Comparison of ENCODE assay signal across 16 mouse cellular contexts in genomic region chr6:53986273-53986985, GRCm38 (mm10). TPM values are rescaled to one million over a fixed set of nuclear protein-coding genes. Genes with fewer than 3 reads are reported as not detected.
DNase-seq lines count a peak whose midpoint lies in the region; ATAC-seq and TF ChIP-seq lines count a peak whose summit lies in the region.
"Had no signal": no experiment of that assay in that cellular context is flagged by ENCODE, and none has a peak within 500 bp of the region (broad histone marks: within the 10 kb centered on the region; RNA-seq: fewer than 3 reads in every experiment).

No protein-coding gene starts in this region.

- DNase-seq in heart, adult 8-10 months (ENCODE audit: low spot score) = no peak
- peak; percentile 16 for DNase-seq in thymus, postnatal 4 days
- DNase-seq in thymus, adult 18-20 months = no peak
- DNase-seq in liver, embryonic 14.5 days (ENCODE audit: low read depth in 3 of 3, low spot score in 3 of 3) = no peak
- no peak for DNase-seq in gastrocnemius, postnatal 14 days
- no peak for DNase-seq in left cerebral cortex, adult 8-10 months (ENCODE audit: low spot score in 2 of 2)
- DNase-seq: adrenal gland, adult 2 months; cerebellum, postnatal 36 days; lung, postnatal 14 days had no signal

- ATAC-seq in heart, embryonic 11.5 days (replicated peaks; ENCODE audit: insufficient number of reproducible peaks, low FRiP score, low TSS enrichment) = peak; percentile 55
- peak; percentile 56; the same call in 1 of the 2 replicates for ATAC-seq in liver, embryonic 14.5 days (ENCODE audit: insufficient read depth)
- ATAC-seq in frontal cortex, adult (ENCODE audit: low TSS enrichment) = no peak

- intact Hi-C loops in gastrocnemius, postnatal 14 days (cut with DNase I; ENCODE audit: low total_unique reads) = no loop called here

- peaks cover 4% of the 10 kb centered on the region for H3K4me1 ChIP-seq in heart, embryonic 11.5 days (ENCODE audit: control insufficient read depth, insufficient read depth, low read length)
- peaks cover 8 to 16% of the 10 kb centered on the region in 2 experiments for H3K4me1 ChIP-seq in liver, embryonic 14.5 days (replicated peaks; ENCODE audit: control insufficient read depth in 2 of 2, insufficient read depth in 2 of 2, low read length in 1 of 2)

- no peaks in the 10 kb centered on the region for H3K27me3 ChIP-seq in heart, embryonic 11.5 days (ENCODE audit: control insufficient read depth, insufficient read depth, low read length)
- H3K27me3 ChIP-seq in liver, embryonic 14.5 days (ENCODE audit: control insufficient read depth, insufficient read depth, low read length) = no peaks in the 10 kb centered on the region
- H3K27me3 ChIP-seq: stomach, embryonic 15.5 days had no signal

- H3K4me3 ChIP-seq in heart, embryonic 11.5 days (ENCODE audit: low read depth, low read length) = peak overlapping the region; percentile 29
- peak overlapping the region; percentile 12 to 38; a peak in 2 of 4 replicates for H3K4me3 ChIP-seq in liver, embryonic 14.5 days (ENCODE audit: insufficient read depth in 1 of 2, low read depth in 2 of 2, low read length in 2 of 2)
- H3K4me3 ChIP-seq: stomach, embryonic 15.5 days had no signal

- H3K27ac ChIP-seq in heart, embryonic 11.5 days (ENCODE audit: low read depth, low read length) = no peak overlapping the region
- H3K27ac ChIP-seq in liver, embryonic 14.5 days = no peak overlapping the region
- H3K27ac ChIP-seq: stomach, embryonic 15.5 days had no signal

- no peak for TF ChIP-seq EP300 in liver, embryonic 14.5 days (IDR thresholded peaks at IDR 0.05; ENCODE audit: low read depth)

- no peaks in the 10 kb centered on the region for H3K36me3 ChIP-seq in heart, embryonic 11.5 days (ENCODE audit: control insufficient read depth, insufficient read depth, low read length)
- H3K36me3 ChIP-seq in liver, embryonic 14.5 days (replicated peaks; ENCODE audit: control insufficient read depth, insufficient read depth, low read depth) = no peaks in the 10 kb centered on the region
- H3K36me3 ChIP-seq: stomach, embryonic 15.5 days had no signal

- H3K9me3 ChIP-seq in heart, embryonic 11.5 days (replicated peaks; ENCODE audit: control insufficient read depth, low read length) = no peaks in the 10 kb centered on the region
- no peaks in the 10 kb centered on the region for H3K9me3 ChIP-seq in liver, embryonic 14.5 days (ENCODE audit: control insufficient read depth, low read length)
- H3K9me3 ChIP-seq: stomach, embryonic 15.5 days had no signal

- WGBS in heart, embryonic 11.5 days (ENCODE audit: insufficient replicate concordance) = 23% methylated on average over 14 of the region's 14 CpGs
- WGBS in liver, embryonic 14.5 days (ENCODE audit: insufficient replicate concordance) = 34% methylated on average over 14 of the region's 14 CpGs

- peak overlapping the region; percentile 4; the same call in 1 of the 2 replicates for H3K9ac ChIP-seq in heart, embryonic 11.5 days (ENCODE audit: low read depth, low read length)
- H3K9ac ChIP-seq in liver, embryonic 14.5 days (replicated peaks) = no peak overlapping the region
- H3K9ac ChIP-seq: stomach, embryonic 15.5 days had no signal

- TF ChIP-seq CTCF in liver, embryonic 14.5 days (IDR thresholded peaks at IDR 0.05; ENCODE audit: low read depth) = no peak

- peak overlapping the region; percentile 60 for H3K4me2 ChIP-seq in heart, embryonic 11.5 days
- peak overlapping the region; percentile 41 for H3K4me2 ChIP-seq in liver, embryonic 14.5 days (ENCODE audit: low read depth)
- H3K4me2 ChIP-seq: stomach, embryonic 15.5 days had no signal

RNA-seq across cellular contexts. Expression of gene Cpvl, which starts 8.0 kb away (rescaled TPM):
- not detected in 2 replicates for polyA plus RNA-seq in heart, embryonic 11.5 days (2014; fragmentation: Nextera tagmentation; extraction: Ambion mirVana)
- total RNA-seq in heart, adult 8-10 months (2022) = not detected
- polyA plus RNA-seq in liver, embryonic 14.5 days (2012; rRNA removed) = not detected in 2 replicates
- not detected in 2 replicates for polyA plus RNA-seq in liver, embryonic 14.5 days (2014; fragmentation: Nextera tagmentation; extraction: Ambion mirVana)
- total RNA-seq in gastrocnemius, postnatal 14 days (2021) = not detected
- not detected for total RNA-seq in left cerebral cortex, adult 8-10 months (2022)
- total RNA-seq: adrenal gland, adult 2 months; heart, postnatal 10 days; layer of hippocampus, adult 18-20 months; left cerebral cortex, postnatal 36 days had no signal
- polyA plus RNA-seq: adrenal gland, adult 2 months; frontal cortex, adult 2 months had no signal

RNA-seq across cellular contexts. Expression of gene Chn2, which starts 52.9 kb away (rescaled TPM):
- 5.9 and 6.2 TPM in 2 replicates for polyA plus RNA-seq in heart, embryonic 11.5 days (2014; fragmentation: Nextera tagmentation; extraction: Ambion mirVana)
- 1 to 10 TPM; 2.7 to 5.1 (median 2.9) TPM for total RNA-seq in heart, adult 8-10 months (2022)
- 1.3 and 1.7 TPM in 2 replicates for polyA plus RNA-seq in liver, embryonic 14.5 days (2012; rRNA removed)
- polyA plus RNA-seq in liver, embryonic 14.5 days (2014; fragmentation: Nextera tagmentation; extraction: Ambion mirVana) = 4.2 and 4.3 TPM in 2 replicates
- total RNA-seq in gastrocnemius, postnatal 14 days (2021) = 1 to 10 TPM; 3.8 to 5.2 TPM
- total RNA-seq in left cerebral cortex, adult 8-10 months (2022) = 10 to 100 TPM; 46.0 to 51.8 (median 47.8) TPM

Comparison
In these comparisons a context has a peak if more than half of its experiments do, and no peak if none do; other contexts are left out.
1. RNA of gene Chn2, which starts 52.9 kb away (total RNA-seq): 46.0 to 51.8 TPM in left cerebral cortex, adult 8-10 months; 3.8 to 5.2 TPM in gastrocnemius, postnatal 14 days and 2.7 to 5.1 TPM in heart, adult 8-10 months; every median in the first group is over 4 times any median in the second.